Mouse (Mus musculus) frontal cortex, postnatal 14 days (tissue): ENCODE data around the gene Gm28557.
"Not testable (repeated sequence)": the region's sequence is repeated elsewhere in the genome, so short reads cannot be mapped to it uniquely, and the experiment has no call there.

ENCODE experiments used
- DNase-seq, 2 experiments: peaks; one replicate each; pipeline ENCODE4 v3.0.0; 2022; ENCODE audit warnings: low spot score in 2 of 2

Gm28557 gene

DNA sequence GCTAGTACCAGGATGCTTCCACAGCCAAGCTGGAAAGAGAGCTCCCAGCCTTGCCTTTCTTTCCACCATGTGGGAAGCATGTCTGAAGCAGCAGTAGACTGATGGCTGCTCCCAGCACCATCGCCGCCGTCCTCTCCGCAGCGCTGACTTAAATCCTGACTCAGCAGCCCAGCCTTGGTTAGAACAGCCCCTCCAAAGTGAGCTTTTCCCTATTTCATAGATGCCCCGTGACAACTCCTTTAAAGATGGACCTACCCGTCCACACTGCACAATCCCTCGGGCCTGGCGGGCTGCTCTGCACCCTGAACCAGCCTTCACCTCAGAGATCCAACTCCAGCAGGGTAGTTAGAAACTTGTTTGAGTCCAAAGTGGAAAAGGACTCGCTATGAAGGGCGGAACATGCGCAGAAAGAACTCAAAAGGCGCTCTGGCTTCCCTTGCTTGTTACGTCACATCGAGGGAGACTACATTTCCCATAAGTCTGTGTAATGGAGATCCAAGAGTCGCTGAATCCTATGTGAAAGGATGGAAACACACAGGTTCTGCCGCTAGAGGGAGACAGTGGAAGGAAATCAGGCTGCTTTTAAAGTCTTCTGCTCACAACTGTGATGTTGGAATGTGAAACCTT, at the start of gene Gm28557:
TSS of gene Gm28557 (minus strand) at position 411 of the 627 bp plus-strand sequence.
- DNase-seq = peak; percentile 88 to 90

DNA sequence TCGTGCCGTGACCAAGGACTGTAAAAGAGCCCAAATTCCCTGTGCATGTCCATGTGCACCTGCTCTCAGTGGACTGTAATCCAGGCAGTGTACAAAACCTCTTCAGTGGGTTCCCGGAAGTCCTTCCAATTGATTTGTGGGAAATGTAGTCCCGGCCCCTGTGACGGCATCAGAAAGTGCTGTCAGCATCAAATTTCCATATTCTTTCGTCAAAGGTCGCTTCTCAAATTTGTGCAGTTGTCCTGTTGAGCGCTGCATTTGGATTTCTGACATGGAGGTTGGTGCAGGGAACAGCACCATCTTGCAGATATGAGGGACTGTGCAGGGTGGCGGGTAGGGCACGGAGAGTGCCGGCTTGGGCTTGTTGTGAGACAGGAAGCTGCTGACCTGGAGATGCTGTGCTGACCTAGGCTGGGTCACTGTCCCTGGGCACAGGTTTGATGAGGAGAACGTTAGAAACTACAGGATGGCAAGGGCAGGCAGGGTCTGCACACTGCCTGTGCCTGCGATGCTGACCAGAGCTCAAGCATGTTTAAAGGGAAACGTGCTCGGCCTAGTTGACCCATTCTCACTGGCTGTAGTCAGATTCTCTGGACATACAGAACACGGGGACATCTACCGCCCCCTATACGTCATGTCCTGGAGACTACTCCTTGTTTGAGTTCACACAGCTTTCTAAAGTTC, 19.8 kb upstream of the Gm28557 start:
- DNase-seq = peak; percentile 71 to 80

DNA sequence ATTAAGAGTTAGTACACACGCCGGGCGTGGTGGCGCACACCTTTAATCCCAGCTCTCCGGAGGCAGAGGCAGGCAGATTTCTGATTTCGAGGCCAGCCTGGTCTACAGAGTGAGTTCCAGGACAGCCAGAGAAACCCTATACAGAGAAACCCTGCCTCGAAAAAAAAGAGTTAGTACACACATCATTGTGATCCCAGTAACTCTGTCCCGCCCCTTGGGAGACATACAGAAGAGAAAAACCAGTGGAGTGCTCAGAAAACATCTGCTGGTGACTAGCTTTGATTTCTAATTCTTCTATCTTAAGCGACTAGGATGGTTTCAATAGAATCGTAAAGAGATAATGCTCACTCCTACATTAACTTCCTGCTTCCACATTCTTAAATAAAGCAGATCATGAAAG, 19.1 kb upstream of the Gm28557 start:
- DNase-seq = not testable (repeated sequence)

DNA sequence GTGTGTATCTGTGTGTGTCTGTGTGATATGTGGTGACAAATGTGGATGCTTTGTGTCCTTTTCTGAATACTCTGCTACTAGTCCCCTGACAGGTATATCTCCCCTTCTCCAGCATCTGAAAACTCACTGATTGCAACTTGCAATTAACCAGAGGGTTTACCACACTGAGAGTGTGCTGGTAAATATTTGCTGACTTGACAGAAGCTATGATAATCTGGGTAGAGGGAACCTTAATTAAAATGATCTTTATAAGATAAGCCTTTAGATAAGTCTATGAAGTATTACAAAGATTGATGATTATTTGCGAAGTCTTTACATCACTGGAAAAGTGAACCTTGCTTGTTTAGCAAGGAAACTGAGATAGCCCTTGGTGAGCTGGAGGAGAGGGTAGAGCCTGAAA, 16.1 kb upstream of the Gm28557 start:
- DNase-seq = no peak

DNA sequence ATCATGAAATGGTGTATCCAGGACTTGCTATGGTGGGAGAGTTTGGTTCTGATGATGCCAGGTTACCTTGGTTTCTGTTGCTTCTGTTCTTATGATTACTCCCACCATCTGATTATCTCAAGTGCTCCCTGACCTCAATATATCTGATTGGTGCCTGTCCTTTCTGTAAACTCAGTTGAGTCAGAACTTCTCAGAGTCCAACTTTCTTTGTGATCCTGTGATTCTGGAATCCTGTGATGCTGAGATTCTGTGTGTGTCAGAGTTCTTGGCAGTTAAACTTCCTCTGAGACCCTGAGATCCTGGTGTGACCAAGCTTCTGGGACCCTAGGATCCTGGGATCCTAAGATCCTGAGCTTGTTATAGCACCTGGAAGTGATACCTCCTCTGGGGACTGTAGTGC, 13.0 kb upstream of the Gm28557 start, which contains the start of gene Zfp759:
TSS of gene Zfp759 (plus strand) at position 301 of the 400 bp plus-strand sequence.
- not testable (repeated sequence) for DNase-seq

DNA sequence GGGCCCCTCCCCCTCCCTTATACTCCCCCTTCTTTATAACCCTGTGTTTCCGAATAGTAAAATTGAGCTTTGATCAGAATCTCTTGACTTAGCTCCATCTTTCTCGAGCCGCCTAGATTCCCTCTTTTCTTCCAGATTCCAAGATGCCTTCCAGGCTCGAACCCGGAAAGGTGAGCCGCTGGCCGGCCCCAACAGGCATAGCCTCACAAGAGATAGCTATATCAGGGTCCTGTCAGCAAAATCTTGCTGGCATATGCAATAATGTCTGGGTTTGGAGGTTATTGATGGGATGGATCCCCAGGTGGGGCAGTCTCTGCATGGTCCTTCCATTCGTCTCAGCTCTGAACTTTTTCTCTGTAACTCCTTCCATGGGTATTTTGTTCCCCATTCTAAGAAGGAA, 7.8 kb upstream of the Gm28557 start, which contains the start of gene Rslcan18:
TSS of gene Rslcan18 (minus strand) at position 101 of the 400 bp plus-strand sequence.
- not testable (repeated sequence) for DNase-seq

DNA sequence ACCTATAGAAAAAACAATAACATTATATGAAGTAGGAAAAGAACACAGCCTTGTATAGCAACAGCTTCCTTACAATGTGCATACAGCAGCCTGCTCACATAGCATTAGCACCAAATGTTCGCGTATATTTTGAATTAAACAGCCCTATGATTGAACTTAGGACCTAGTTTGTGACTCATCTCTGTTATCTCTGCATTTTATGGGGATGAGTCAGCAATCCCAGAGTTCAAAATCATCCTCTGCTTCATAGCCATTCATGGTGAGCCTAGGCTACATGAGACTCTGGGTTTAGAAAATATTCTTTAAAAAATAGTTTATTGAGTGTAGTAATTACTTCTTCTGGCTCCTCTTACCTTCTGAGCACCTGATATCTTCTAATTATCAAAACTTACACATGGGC, 4.9 kb upstream of the Gm28557 start:
- no peak for DNase-seq

DNA sequence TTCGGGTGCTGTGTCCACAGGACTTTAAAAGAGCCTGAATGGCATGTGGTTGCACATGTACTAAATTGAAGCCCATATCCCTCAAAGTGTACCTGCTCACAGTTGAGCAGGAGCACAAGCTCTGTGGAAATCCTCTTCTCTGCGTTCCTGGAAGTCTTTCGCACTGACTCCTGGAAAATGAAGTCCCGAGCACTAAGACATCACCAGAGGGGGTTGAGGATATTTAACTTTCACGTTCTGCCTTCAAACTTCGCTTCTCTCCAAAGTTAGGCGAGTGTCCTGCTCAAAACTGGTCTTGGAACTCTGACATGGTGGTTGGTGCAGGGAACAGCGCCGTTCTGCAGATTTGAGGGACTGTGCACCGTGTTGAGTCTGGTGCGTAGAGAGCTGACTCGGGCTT, 3.7 kb upstream of the Gm28557 start:
- DNase-seq = peak in 1 of 2 experiments; percentile 10

DNA sequence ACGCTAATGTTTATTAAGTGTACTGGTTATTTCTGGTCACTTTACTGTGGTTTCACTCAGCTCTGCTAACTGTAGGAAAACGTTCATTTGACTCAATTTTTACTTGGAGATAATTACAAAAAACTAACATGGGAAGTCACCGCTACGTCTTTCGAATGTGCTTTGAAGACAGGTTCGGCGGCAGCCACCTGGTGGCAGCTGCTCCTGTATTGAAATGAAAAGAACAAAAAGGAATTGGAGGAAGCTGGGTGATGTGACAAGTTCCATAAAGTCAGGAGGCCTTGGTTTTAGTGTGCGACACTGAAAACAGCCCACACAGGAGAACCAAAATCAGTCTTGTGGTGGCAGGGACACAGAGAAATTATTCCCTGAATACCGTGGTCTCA, 410 bp upstream of the Gm28557 start:
- DNase-seq = peak in 1 of 2 experiments; percentile 23

DNA sequence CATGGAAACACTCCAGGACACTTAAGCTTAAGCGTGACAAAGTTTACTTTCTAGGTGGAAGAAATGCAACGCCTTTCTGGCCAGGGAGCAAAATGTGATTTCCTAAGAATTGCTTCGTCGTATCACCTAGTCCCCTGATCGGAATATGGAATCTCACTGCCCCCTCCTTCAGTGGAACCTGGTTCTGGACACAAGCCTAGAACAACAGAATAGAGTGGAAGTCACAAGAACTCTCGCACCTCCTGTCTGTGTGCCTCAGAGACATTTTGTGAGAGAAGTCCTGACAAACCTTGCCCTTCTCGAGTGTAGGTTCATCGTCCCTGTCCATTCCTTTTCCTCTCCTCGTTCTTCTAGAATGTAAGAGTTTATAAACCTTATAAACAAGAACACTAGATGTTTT, 723 bp downstream of the Gm28557 start:
- no peak for DNase-seq

DNA sequence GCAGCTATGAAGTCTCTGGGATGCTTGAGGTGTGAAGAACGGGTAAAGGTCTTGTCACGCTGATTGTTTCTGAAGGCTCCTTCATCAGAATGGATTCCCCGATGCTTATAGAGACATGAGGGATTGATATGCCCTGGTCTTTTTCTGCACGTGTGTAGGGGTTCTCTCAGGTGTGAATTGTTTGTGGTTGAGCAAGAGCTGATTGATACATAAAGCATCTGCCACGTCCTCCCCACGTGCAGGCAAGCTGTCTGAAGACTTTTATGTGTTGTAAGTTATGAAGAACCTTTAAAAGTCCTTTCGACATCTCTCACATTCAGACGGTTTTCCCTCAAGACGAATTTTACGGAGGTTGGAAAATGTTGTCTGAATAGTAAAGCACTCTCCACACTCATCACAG, 10.5 kb downstream of the Gm28557 start, which contains the start of gene Zfp708:
TSS of gene Zfp708 (minus strand) at position 101 of the 400 bp plus-strand sequence.
- no peak for DNase-seq

DNA sequence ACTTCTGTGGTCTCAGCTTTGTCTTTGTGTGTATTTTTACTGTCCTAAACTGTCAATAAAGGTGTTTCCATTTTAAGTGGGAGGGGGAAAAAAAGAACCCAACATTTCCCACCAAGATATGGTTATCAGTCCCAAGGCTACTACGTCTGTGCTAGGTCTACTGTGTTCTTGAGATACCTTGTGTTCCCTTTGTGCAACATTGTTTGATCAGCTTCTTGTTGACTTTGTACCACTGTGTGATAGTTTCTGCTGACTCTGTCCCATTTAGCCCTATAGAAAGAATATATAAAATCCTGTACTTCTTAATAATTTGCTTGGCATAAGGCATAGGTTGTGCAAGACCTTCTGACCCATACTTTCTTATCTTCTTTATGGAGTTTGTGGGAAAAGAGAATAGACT, 18.2 kb downstream of the Gm28557 start:
- no peak for DNase-seq

DNA sequence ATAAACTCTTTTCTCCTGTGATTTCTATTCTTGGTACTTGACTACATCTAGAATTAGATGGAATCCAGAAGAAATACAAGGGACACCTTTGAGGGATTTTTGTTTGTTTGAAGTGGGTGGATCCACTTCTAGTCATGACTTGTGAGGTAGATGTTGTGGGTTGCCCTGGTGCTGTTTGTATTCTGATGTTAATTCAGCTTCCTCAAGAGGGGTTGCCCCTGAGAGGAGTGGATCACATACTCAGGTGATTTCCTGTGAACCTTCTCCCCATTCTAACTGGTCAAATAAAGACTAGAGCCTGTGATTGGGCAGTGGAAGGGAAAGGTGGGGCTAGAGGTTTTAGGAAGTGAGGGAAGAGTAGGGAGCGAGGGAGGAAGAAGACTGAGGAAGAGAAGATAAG, 26.5 kb downstream of the Gm28557 start:
- DNase-seq = no peak

DNA sequence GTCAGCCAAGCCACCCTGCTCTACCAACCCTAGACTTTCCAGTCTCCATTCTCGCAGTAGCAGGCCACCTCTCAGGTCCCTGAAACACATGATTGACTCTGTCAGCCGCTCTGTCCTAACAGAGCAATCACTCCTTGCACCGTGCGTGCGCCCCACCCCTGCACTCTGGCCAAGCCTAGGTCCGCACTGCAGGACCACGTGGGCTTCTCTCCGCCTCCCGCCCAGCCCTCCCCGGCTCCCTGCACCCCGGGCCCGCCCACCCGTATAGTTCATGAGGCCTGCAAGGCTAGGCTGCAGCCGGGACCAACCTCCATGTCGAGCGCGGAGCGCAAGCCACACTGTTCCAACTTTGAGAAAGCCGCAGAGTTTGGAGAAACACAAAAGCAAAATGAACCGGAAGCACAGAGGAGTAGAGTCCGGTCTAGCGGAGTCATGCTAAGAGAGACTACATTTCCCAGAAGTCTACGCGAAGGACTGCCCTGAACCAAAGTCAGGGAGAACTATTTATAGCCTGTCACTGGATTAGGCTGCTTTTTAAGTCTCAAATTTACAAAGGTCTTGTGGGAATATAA, 27.2 kb downstream of the Gm28557 start:
- peak; percentile 32 to 34 for DNase-seq

DNA sequence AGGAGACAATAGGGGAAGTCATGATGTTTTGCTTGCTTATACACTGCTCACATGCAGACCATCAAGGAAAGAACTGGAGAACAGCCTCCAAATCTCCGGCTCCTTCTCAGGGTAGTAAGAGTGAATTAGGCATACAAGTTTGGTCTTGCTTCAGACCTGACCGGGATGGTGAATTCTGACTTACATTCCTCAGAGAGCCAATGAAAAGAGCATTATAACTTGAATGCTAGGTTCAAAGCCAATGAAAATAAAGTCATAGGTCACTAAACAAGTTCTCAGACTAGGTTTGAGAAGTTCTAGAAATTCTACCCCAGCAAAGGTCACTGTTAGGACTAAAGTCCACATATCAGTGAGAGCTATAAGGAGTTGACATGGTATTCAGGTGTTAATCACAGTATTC, 31.2 kb downstream of the Gm28557 start:
- no peak for DNase-seq

DNA sequence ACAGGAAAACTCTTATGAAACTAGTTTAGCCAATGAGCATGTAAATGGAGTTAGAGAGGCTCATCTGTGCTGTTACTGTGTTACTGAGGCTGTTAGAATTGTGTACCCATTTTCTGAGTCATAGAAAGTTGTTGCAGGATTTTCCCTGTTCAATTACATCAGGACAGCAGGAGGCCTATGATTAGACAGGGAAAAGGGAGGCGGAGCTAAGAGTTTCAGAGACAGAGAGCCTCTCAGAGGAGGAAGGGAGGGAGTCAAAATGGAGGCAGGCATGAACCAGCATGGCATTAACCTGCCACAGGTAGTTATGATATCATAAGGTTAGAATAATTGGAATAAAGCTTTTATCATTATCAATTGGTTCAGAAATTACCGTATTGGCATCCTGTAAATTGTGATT, 35.6 kb downstream of the Gm28557 start:
- no peak for DNase-seq

DNA sequence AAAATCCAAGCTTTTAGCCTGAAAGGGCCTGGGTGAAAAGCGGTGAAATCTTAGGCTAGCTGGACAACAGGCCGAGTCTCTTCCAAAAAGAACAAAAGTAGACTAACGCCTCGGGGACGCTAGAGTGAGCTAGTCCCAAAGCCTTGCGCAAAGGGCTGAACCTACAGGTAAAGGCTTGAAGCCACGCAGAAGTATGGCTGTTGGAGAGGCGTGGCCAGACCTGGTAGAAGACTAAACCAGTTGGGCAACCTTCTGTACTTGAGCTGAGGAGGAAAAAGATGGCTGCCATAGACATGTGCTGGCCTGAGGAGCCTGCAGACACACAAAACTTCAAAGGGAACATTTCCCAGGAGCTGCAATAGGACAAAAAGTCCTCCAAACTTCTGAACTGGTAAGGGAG, 43.0 kb downstream of the Gm28557 start:
- DNase-seq = no peak

DNA sequence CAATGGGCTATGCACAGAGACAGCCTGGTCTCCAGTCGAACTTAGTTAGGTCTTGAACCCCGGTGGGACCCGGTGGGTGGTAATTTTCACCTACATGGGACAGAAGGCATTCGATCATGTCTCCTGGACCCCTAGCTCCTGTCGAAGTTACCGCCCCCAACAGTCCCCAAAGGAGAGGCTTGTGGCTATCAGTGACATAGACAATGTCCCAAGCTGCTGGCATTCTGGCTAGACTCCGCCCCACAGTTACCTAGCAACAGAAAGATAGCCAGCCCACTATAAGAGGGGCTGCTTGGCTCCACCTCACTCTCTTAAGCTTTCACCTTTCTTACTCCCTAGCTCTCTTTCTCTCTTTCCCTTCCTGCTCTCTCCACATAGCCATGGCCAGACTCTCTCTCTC, 46.0 kb downstream of the Gm28557 start:
- no peak for DNase-seq

DNA sequence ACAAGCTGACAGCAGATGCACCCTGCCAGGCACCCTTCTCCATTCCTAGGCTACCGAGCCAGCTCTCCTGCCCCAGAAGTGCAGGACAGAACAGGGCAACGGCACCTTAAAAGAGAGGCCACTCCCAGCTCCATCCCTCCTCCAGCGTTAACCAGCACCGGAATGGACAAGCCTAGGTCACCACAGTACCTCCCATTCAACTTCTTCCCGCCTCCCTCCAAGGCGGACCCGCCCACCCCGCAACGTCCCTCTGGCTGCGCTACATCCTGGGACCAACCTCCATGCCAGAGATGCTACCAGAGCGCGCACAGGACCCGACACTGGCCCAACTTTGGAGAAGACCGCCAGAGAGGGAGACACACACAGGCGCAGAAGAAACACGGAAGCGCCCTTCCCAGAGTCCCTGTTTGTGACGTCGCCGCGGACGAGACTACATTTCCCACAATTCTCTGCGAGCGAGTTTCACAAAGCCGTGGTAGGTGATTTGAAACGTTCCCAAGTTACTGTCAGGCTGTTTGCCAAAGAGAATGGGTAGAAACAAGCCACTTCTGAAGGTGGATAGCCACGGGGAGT, 47.5 kb downstream of the Gm28557 start, which contains the start of gene Zfp712:
TSS of gene Zfp712 (minus strand) at position 385 of the 573 bp plus-strand sequence.
- DNase-seq = peak; percentile 80 to 86

DNA sequence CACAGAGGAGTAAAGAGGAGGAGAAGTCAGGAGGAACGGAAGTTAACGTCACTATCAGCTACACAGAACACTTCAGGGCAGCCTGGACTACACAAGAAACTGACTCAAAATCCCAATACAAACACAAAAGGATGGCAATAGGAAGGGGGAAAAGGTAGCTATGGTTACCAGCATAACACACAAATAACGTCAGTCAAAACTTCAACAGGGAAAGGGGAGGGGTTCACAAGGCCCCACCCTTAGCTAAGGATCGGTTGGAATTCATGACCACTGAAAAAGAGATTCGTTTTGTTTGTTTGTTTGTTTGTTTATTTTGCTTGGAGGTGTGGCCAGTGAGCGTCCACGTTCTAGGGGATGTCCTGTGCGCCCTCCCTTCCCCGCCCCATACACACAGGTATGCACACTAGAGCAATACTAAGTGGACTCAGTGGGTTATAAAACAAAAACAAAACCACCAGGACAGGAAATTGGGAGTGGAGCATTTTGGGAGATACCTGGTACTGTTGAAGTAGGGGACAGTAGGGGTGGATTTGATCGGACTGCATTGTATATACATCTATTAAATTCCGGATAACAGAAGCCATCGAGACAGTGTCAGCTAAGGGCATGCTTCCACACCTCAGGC, 48.1 kb downstream of the Gm28557 start:
- no peak for DNase-seq
